Mouse (Mus musculus): ENCODE measurements around the gene Tmem201. TPM values are rescaled to one million over a fixed set of nuclear protein-coding genes. Genes with fewer than 3 reads are reported as not detected.

Tmem201 gene
- polyA plus RNA-seq, 1 experiment, result 34.2 TPM

- DNase-seq, result no peak
- no peaks in the 10 kb centered on the region for H3K27me3 ChIP-seq (replicated peaks; ENCODE audit: control insufficient read depth, insufficient read depth, low read length)
- no peak overlapping the region for H3K4me3 ChIP-seq (ENCODE audit: insufficient read depth, low read depth, low read length)
- no peak for TF ChIP-seq CTCF (conservative IDR thresholded peaks at IDR 0.05; ENCODE audit: insufficient read depth, insufficient read length, low read depth, low read length)
- no peak for TF ChIP-seq POLR2A (IDR thresholded peaks at IDR 0.05; ENCODE audit: low read depth, low read length)
- H3K27ac ChIP-seq (ENCODE audit: insufficient read depth, low read depth, low read length), result no peak overlapping the region
- WGBS, result 83% methylated on average over 8 of the region's 8 CpGs
- H3K36me3 ChIP-seq (ENCODE audit: control insufficient read depth, insufficient read depth, low read length), result no peaks in the 10 kb centered on the region
- no peaks in the 10 kb centered on the region for H3K4me1 ChIP-seq (ENCODE audit: control insufficient read depth, insufficient read depth, low read length)
Observed at GRCm38 (mm10) chr4:149721163-149721562, 16.7 kb downstream of the Tmem201 start.

- Histone ChIP-seq H3K27ac (ENCODE audit: insufficient read depth, low read depth, low read length) (no peak overlapping the region), H3K4me1 (ENCODE audit: control insufficient read depth, insufficient read depth, low read length) (no peaks in the 10 kb centered on the region), H3K4me3 (ENCODE audit: insufficient read depth, low read depth, low read length) (no peak overlapping the region), H3K36me3 (ENCODE audit: control insufficient read depth, insufficient read depth, low read length) (no peaks in the 10 kb centered on the region), H3K27me3 (replicated peaks; ENCODE audit: control insufficient read depth, insufficient read depth, low read length) (no peaks in the 10 kb centered on the region)
- peak; percentile 39 for DNase-seq
- TF ChIP-seq CTCF (conservative IDR thresholded peaks at IDR 0.05; ENCODE audit: insufficient read depth, insufficient read length, low read depth, low read length) (peak; percentile 65), POLR2A (IDR thresholded peaks at IDR 0.05; ENCODE audit: low read depth, low read length) (no peak)
- 67% methylated on average over 6 of the region's 6 CpGs for WGBS
Observed at GRCm38 (mm10) chr4:149719686-149720085, 18.2 kb downstream of the Tmem201 start.

GRCm38 (mm10) chr4:149714542-149714941 is 23.3 kb downstream of the Tmem201 start:
- no peak overlapping the region for H3K4me3 ChIP-seq (ENCODE audit: insufficient read depth, low read depth, low read length)
- no peaks in the 10 kb centered on the region for H3K27me3 ChIP-seq (replicated peaks; ENCODE audit: control insufficient read depth, insufficient read depth, low read length)
- no peak for DNase-seq
- no peaks in the 10 kb centered on the region for H3K36me3 ChIP-seq (ENCODE audit: control insufficient read depth, insufficient read depth, low read length)
- WGBS, result 81% methylated on average over 3 of the region's 3 CpGs
- no peak overlapping the region for H3K27ac ChIP-seq (ENCODE audit: insufficient read depth, low read depth, low read length)
- no peaks in the 10 kb centered on the region for H3K4me1 ChIP-seq (ENCODE audit: control insufficient read depth, insufficient read depth, low read length)
- TF ChIP-seq CTCF (conservative IDR thresholded peaks at IDR 0.05; ENCODE audit: insufficient read depth, insufficient read length, low read depth, low read length), result no peak
- TF ChIP-seq POLR2A (IDR thresholded peaks at IDR 0.05; ENCODE audit: low read depth, low read length), result no peak

- Histone ChIP-seq H3K27me3 (replicated peaks; ENCODE audit: control insufficient read depth, insufficient read depth, low read length) (no peaks in the 10 kb centered on the region), H3K36me3 (ENCODE audit: control insufficient read depth, insufficient read depth, low read length) (no peaks in the 10 kb centered on the region), H3K4me1 (ENCODE audit: control insufficient read depth, insufficient read depth, low read length) (no peaks in the 10 kb centered on the region), H3K27ac (ENCODE audit: insufficient read depth, low read depth, low read length) (no peak overlapping the region), H3K4me3 (ENCODE audit: insufficient read depth, low read depth, low read length) (no peak overlapping the region)
- 32% methylated on average over 7 of the region's 7 CpGs for WGBS
- TF ChIP-seq POLR2A (IDR thresholded peaks at IDR 0.05; ENCODE audit: low read depth, low read length), result no peak
- peak; percentile 77 for TF ChIP-seq CTCF (conservative IDR thresholded peaks at IDR 0.05; ENCODE audit: insufficient read depth, insufficient read length, low read depth, low read length)
- DNase-seq, result peak; percentile 44
Observed at GRCm38 (mm10) chr4:149711955-149712354, 25.9 kb downstream of the Tmem201 start.

GRCm38 (mm10) chr4:149711485-149711884 is 26.4 kb downstream of the Tmem201 start:
- DNase-seq, result no peak
- Histone ChIP-seq H3K27me3 (replicated peaks; ENCODE audit: control insufficient read depth, insufficient read depth, low read length) (no peaks in the 10 kb centered on the region), H3K27ac (ENCODE audit: insufficient read depth, low read depth, low read length) (no peak overlapping the region), H3K36me3 (ENCODE audit: control insufficient read depth, insufficient read depth, low read length) (no peaks in the 10 kb centered on the region), H3K4me1 (ENCODE audit: control insufficient read depth, insufficient read depth, low read length) (no peaks in the 10 kb centered on the region), H3K4me3 (ENCODE audit: insufficient read depth, low read depth, low read length) (no peak overlapping the region)
- WGBS, result 69% methylated on average over 5 of the region's 5 CpGs
- no peak for TF ChIP-seq CTCF (conservative IDR thresholded peaks at IDR 0.05; ENCODE audit: insufficient read depth, insufficient read length, low read depth, low read length)
- TF ChIP-seq POLR2A (IDR thresholded peaks at IDR 0.05; ENCODE audit: low read depth, low read length), result no peak

- WGBS, result 19% methylated on average over 5 of the region's 5 CpGs
- no peak overlapping the region for H3K4me3 ChIP-seq (ENCODE audit: insufficient read depth, low read depth, low read length)
- no peaks in the 10 kb centered on the region for H3K27me3 ChIP-seq (replicated peaks; ENCODE audit: control insufficient read depth, insufficient read depth, low read length)
- H3K27ac ChIP-seq (ENCODE audit: insufficient read depth, low read depth, low read length), result no peak overlapping the region
- H3K4me1 ChIP-seq (ENCODE audit: control insufficient read depth, insufficient read depth, low read length), result no peaks in the 10 kb centered on the region
- no peaks in the 10 kb centered on the region for H3K36me3 ChIP-seq (ENCODE audit: control insufficient read depth, insufficient read depth, low read length)
- peak; percentile 82 for DNase-seq
- TF ChIP-seq POLR2A (IDR thresholded peaks at IDR 0.05; ENCODE audit: low read depth, low read length) (no peak), CTCF (conservative IDR thresholded peaks at IDR 0.05; ENCODE audit: insufficient read depth, insufficient read length, low read depth, low read length) (peak; percentile 91)
Observed at GRCm38 (mm10) chr4:149710510-149710909, 27.3 kb downstream of the Tmem201 start.

- no peak for DNase-seq
- no peak for TF ChIP-seq CTCF (conservative IDR thresholded peaks at IDR 0.05; ENCODE audit: insufficient read depth, insufficient read length, low read depth, low read length)
- no peak for TF ChIP-seq POLR2A (IDR thresholded peaks at IDR 0.05; ENCODE audit: low read depth, low read length)
Observed at GRCm38 (mm10) chr4:149705941-149706340, 31.9 kb downstream of the Tmem201 start.

More at GRCm38 (mm10) chr4:149705941-149706340, 31.9 kb downstream of the Tmem201 start:
- Histone ChIP-seq H3K27me3 (replicated peaks; ENCODE audit: control insufficient read depth, insufficient read depth, low read length) (no peaks in the 10 kb centered on the region), H3K4me1 (ENCODE audit: control insufficient read depth, insufficient read depth, low read length) (no peaks in the 10 kb centered on the region), H3K4me3 (ENCODE audit: insufficient read depth, low read depth, low read length) (no peak overlapping the region), H3K36me3 (ENCODE audit: control insufficient read depth, insufficient read depth, low read length) (no peaks in the 10 kb centered on the region), H3K27ac (ENCODE audit: insufficient read depth, low read depth, low read length) (no peak overlapping the region)
- 91% methylated on average over 8 of the region's 8 CpGs for WGBS

Data from kidney, adult 2 months (tissue).